Comparison of ENCODE assay signal across 11 mouse cellular contexts in genomic region chr2:172110706-172111105, GRCm38 (mm10).
DNase-seq lines count a peak whose midpoint lies in the region; ATAC-seq lines count a peak whose summit lies in the region.
"Had no signal": no experiment of that assay in that cellular context is flagged by ENCODE, and none has a peak within 500 bp of the region (broad histone marks: within the 10 kb centered on the region; RNA-seq: fewer than 3 reads in every experiment).

No protein-coding gene starts in this region.

- H3K4me2 ChIP-seq in hindbrain, embryonic 11.5 days (replicated peaks; ENCODE audit: low read depth, low read length), result no peak overlapping the region
- no peak overlapping the region for H3K4me2 ChIP-seq in hindbrain, embryonic 12.5 days (replicated peaks)
- H3K4me2 ChIP-seq in midbrain, embryonic 11.5 days, result no peak overlapping the region

- DNase-seq in hindbrain, embryonic 11.5 days (ENCODE audit: low spot score), result peak; percentile 36
- DNase-seq in midbrain, embryonic 10.5 days (ENCODE audit: low spot score), result peak; percentile 29
- no peak for DNase-seq in midbrain, embryonic 11.5 days (ENCODE audit: low spot score, missing footprints)
- DNase-seq in embryo, embryonic 11 days, result peak; percentile 84
- DNase-seq in retina, embryonic 14.5 days (ENCODE audit: low spot score), result peak; percentile 63
- DNase-seq in ovary, postnatal 10 days (ENCODE audit: low spot score), result no peak
- no peak for DNase-seq in MN1 (ENCODE audit: low spot score)
- DNase-seq: cerebellum, postnatal 14 days; thymus, postnatal 4 days had no signal

- no peaks in the 10 kb centered on the region for H3K36me3 ChIP-seq in hindbrain, embryonic 11.5 days (ENCODE audit: control insufficient read depth, insufficient read depth, low read length)
- no peaks in the 10 kb centered on the region for H3K36me3 ChIP-seq in hindbrain, embryonic 12.5 days
- H3K36me3 ChIP-seq in midbrain, embryonic 10.5 days, result no peaks in the 10 kb centered on the region
- H3K36me3 ChIP-seq in midbrain, embryonic 11.5 days (ENCODE audit: control insufficient read depth, insufficient read depth, low read length), result no peaks in the 10 kb centered on the region

- WGBS in hindbrain, embryonic 11.5 days, result 45% methylated on average over 3 of the region's 3 CpGs
- 53% methylated on average over 3 of the region's 3 CpGs for WGBS in hindbrain, embryonic 12.5 days
- 49% methylated on average over 3 of the region's 3 CpGs for WGBS in midbrain, embryonic 10.5 days
- WGBS in midbrain, embryonic 11.5 days, result 62% methylated on average over 3 of the region's 3 CpGs

- ATAC-seq in hindbrain, embryonic 11.5 days (ENCODE audit: low FRiP score), result no peak
- no peak for ATAC-seq in hindbrain, embryonic 12.5 days (ENCODE audit: low FRiP score)
- ATAC-seq in midbrain, embryonic 11.5 days (ENCODE audit: low FRiP score), result no peak
- ATAC-seq: intestine, embryonic 16.5 days had no signal

- H3K9me3 ChIP-seq in hindbrain, embryonic 11.5 days (ENCODE audit: control insufficient read depth, low read length), result no peaks in the 10 kb centered on the region
- H3K9me3 ChIP-seq in hindbrain, embryonic 12.5 days (replicated peaks), result no peaks in the 10 kb centered on the region
- H3K9me3 ChIP-seq in midbrain, embryonic 10.5 days (replicated peaks), result no peaks in the 10 kb centered on the region
- H3K9me3 ChIP-seq in midbrain, embryonic 11.5 days (ENCODE audit: control insufficient read depth, low read length), result no peaks in the 10 kb centered on the region

- H3K27me3 ChIP-seq in hindbrain, embryonic 11.5 days (ENCODE audit: control insufficient read depth, insufficient read depth, low read length), result no peaks in the 10 kb centered on the region
- H3K27me3 ChIP-seq in hindbrain, embryonic 12.5 days, result no peaks in the 10 kb centered on the region
- no peaks in the 10 kb centered on the region for H3K27me3 ChIP-seq in midbrain, embryonic 10.5 days (ENCODE audit: low read depth, poor library complexity, severe bottlenecking)
- no peaks in the 10 kb centered on the region for H3K27me3 ChIP-seq in midbrain, embryonic 11.5 days (ENCODE audit: control insufficient read depth, insufficient read depth, low read length)

- H3K4me3 ChIP-seq in hindbrain, embryonic 11.5 days (ENCODE audit: low read depth, low read length), result no peak overlapping the region
- no peak overlapping the region for H3K4me3 ChIP-seq in hindbrain, embryonic 12.5 days
- no peak overlapping the region for H3K4me3 ChIP-seq in midbrain, embryonic 10.5 days
- no peak overlapping the region for H3K4me3 ChIP-seq in midbrain, embryonic 11.5 days (ENCODE audit: low read depth, low read length)

- no peak overlapping the region for H3K27ac ChIP-seq in hindbrain, embryonic 11.5 days (ENCODE audit: low read depth, low read length)
- no peak overlapping the region for H3K27ac ChIP-seq in hindbrain, embryonic 12.5 days
- H3K27ac ChIP-seq in midbrain, embryonic 10.5 days (replicated peaks), result no peak overlapping the region
- no peak overlapping the region for H3K27ac ChIP-seq in midbrain, embryonic 11.5 days (ENCODE audit: low read depth, low read length)

- no peaks in the 10 kb centered on the region for H3K4me1 ChIP-seq in hindbrain, embryonic 11.5 days (replicated peaks; ENCODE audit: control insufficient read depth, insufficient read depth, low read length)
- H3K4me1 ChIP-seq in hindbrain, embryonic 12.5 days, result 0 out of 2 replicates have a peak, but pooled peaks cover under 1% of the 10 kb centered on the region
- peaks cover 9% of the 10 kb centered on the region for H3K4me1 ChIP-seq in midbrain, embryonic 10.5 days
- no peaks in the 10 kb centered on the region; the same call in 1 of the 2 replicates for H3K4me1 ChIP-seq in midbrain, embryonic 11.5 days (ENCODE audit: control insufficient read depth, insufficient read depth, low read length)

- no peak overlapping the region for H3K9ac ChIP-seq in hindbrain, embryonic 11.5 days (ENCODE audit: low read depth, low read length)
- H3K9ac ChIP-seq in hindbrain, embryonic 12.5 days, result no peak overlapping the region
- H3K9ac ChIP-seq in midbrain, embryonic 11.5 days (ENCODE audit: low read length), result no peak overlapping the region

Comparison
In these comparisons a context has a peak if more than half of its experiments do, and no peak if none do; other contexts are left out.
1. DNase-seq: peak in hindbrain, embryonic 11.5 days (single experiment), midbrain, embryonic 10.5 days (single experiment), embryo, embryonic 11 days (single experiment) and retina, embryonic 14.5 days (single experiment); none in midbrain, embryonic 11.5 days (single experiment), ovary, postnatal 10 days (single experiment) and MN1 (single experiment).